Mouse (Mus musculus): ENCODE results near the gene Mbl1. TPM values are rescaled to one million over a fixed set of nuclear protein-coding genes. Genes with fewer than 3 reads are reported as not detected.

The Mbl1 gene
- polyA plus RNA-seq, 1 experiment from 2014 or later = not detected

Other genes starting within 250 kb of the Mbl1 start
- gene Tspan14, start 184.7 kb upstream of the Mbl1 start, polyA plus RNA-seq (2015; fragmentation: Nextera tagmentation; extraction: Ambion mirVana) = 68.4 and 68.7 TPM in 2 replicates
- gene Fam213a, start 137.7 kb upstream of the Mbl1 start, polyA plus RNA-seq (2015; fragmentation: Nextera tagmentation; extraction: Ambion mirVana) = 39.3 and 41.6 TPM in 2 replicates
- gene Dydc2, start 82.2 kb upstream of the Mbl1 start, polyA plus RNA-seq (2015; fragmentation: Nextera tagmentation; extraction: Ambion mirVana) = not detected in 2 replicates
- gene Dydc1, start 78.5 kb upstream of the Mbl1 start, polyA plus RNA-seq (2015; fragmentation: Nextera tagmentation; extraction: Ambion mirVana) = not detected in 2 replicates
- gene Mat1a, start 46.4 kb upstream of the Mbl1 start, polyA plus RNA-seq (2015; fragmentation: Nextera tagmentation; extraction: Ambion mirVana) = not detected in 2 replicates
- gene Sftpa1, start 19.7 kb upstream of the Mbl1 start, polyA plus RNA-seq (2015; fragmentation: Nextera tagmentation; extraction: Ambion mirVana) = not detected in 2 replicates
- gene Sftpd, start 33.7 kb downstream of the Mbl1 start, polyA plus RNA-seq (2015; fragmentation: Nextera tagmentation; extraction: Ambion mirVana) = not detected in 2 replicates
- gene Gm2832, start 127.3 kb downstream of the Mbl1 start, polyA plus RNA-seq (2015; fragmentation: Nextera tagmentation; extraction: Ambion mirVana) = 0.10 and 0.27 TPM in 2 replicates
- not detected in 2 replicates for gene Gm5798, start 197.2 kb downstream of the Mbl1 start, polyA plus RNA-seq (2015; fragmentation: Nextera tagmentation; extraction: Ambion mirVana)
- not detected in 2 replicates for gene Gm7945, start 234.9 kb downstream of the Mbl1 start, polyA plus RNA-seq (2015; fragmentation: Nextera tagmentation; extraction: Ambion mirVana)